Mouse (Mus musculus) mouse trophoblast stem cell (cell line): ENCODE measurements around the gene Cdk17.

Experiments
- in situ Hi-C, 2 experiments: fragments of 300-500 bp; cut with MseI, MboI; formaldehyde crosslinking; loops; 2 replicates in 1 of 2; 3 replicates in 1 of 2; pipeline ENCODE4 v1.15.1; 2025

The Cdk17 gene

GRCm38 (mm10) chr10:93228401-93229007 lies 67.8 kb downstream of the Cdk17 start:
- in situ Hi-C loops, result no loop called here

DNA sequence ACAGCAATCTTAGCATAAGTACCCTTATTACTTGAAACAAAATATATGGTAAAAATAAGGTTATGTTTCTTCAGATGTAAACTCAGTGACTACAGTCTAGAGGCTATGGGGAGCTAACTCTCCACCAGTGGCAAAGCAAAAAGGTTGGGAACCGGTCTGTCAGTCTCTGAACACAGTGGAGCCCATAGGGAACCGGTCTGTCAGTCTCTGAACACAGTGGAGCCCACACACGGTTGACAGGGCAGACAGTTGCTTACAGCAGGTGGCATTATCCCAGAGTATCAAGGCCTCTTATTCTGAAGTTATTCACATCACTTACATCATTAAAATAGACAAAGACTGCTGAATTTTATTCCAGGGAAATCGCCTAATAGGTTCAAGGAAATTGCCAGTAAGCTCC lies 70.8 kb downstream of the Cdk17 start:
- in situ Hi-C loops, result no loop called here

- in situ Hi-C loops, result no loop called here
Measured at GRCm38 (mm10) chr10:93231893-93232292, 71.2 kb downstream of the Cdk17 start.

- in situ Hi-C loops, result no loop called here
Measured at GRCm38 (mm10) chr10:93233665-93234194, 73.1 kb downstream of the Cdk17 start.

- in situ Hi-C loops, result no loop called here
Measured at GRCm38 (mm10) chr10:93234692-93235091, 74.0 kb downstream of the Cdk17 start.

GRCm38 (mm10) chr10:93239201-93239806 lies 78.6 kb downstream of the Cdk17 start:
- in situ Hi-C loops, result no loop called here

DNA sequence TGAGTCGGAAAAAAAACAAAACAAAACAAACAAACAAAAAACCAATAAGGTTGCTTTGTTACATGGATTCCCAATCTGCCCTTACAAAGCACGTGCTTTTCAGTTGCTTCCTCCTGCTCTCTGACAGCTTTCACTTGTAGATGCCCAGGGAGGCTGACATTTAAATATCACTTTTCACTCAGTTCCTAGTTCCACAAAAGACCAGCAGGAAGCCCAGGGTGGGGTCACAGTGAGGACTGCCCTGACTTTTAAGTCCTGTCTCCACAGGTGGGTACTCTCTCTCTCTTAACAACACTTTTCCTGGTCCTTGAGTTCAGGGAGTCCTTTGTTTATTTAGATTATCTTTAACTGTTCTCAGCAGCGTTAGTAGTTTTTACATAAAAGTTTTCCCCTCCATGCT lies 81.5 kb downstream of the Cdk17 start:
- in situ Hi-C loops, result no loop called here

DNA sequence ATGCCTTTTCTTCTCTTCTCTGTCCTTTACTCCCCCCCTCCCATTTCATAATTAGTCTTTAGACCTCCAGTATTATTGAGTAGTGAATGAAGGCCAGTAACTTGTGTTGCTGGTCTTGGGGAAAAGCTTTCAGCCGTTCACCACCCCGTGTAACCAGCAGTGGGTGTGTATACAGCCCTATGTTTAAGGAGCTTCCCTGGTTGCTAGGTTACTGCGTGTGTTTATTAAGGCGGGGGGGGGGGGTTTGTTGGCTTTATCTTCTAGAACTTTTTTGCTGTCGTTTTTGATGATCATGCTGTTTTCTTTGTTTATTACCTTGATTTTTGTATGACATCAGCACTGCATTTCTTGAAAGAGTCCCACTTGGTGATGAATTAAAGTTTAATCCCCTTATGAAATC lies 82.2 kb downstream of the Cdk17 start:
- in situ Hi-C loops, result no loop called here

DNA sequence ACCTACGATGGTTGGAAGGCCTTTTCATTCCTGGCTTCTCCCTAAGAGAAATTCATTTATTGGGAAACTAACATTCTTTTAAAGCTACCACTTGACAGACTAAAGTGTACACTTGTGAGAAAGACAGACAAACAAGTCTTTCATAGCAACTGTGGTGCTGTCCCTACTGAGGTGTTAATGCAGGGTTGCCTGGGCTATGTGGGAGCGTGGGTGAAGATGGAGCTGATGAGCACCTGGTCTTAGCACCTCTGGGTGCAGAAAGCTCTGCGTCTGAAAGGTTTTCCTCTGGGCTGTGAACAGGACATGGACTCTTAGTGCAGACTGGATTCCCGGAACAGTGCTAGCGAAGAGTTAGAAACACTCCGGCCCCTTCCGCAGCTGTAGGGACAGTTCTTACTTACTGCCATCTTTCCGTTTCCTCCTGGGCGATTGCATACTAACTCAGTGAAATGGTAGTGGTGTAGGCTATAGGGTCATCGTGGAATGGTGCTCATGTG lies 83.6 kb downstream of the Cdk17 start:
- in situ Hi-C loops, result no loop called here

DNA sequence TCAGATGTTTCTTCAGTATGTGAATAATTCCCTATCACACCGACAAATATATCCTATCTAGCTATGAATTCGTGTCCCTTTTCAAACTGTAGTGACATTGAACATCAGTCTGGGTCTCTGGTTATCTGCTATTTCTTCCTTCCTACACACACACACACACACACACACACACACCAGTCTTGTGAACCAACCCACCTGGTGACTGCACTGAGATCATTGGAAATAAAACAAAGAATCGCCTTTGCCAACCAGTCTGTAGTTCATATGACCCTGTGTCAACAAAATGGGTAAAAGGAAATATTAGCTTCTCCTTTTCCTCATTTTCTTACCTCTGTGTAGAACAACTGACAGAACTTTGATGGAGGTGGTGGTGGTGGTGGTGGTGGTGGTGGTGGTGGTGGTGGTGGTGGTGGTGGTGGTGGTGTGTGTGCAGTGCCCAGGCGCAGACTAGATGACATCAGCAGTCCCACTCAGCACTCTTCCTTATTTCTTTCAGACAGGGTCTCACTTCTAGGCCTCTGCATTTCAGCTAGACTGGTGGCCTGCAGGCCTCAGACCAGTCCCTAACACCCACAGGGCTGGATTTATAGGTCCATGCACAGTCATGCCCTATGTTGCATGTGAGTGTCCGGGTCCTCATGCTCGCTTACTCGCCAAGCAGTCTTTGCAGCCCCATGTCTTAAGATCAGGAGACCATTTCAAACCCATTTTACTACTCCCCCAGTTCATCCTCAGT lies 85.7 kb downstream of the Cdk17 start:
- in situ Hi-C loops, result no loop called here

GRCm38 (mm10) chr10:93247422-93247821 lies 86.7 kb downstream of the Cdk17 start:
- in situ Hi-C loops, result no loop called here

GRCm38 (mm10) chr10:93247902-93248301 lies 87.2 kb downstream of the Cdk17 start:
- in situ Hi-C loops, result no loop called here

- in situ Hi-C loops, result no loop called here
Measured at GRCm38 (mm10) chr10:93248416-93248815, 87.7 kb downstream of the Cdk17 start.

GRCm38 (mm10) chr10:93249901-93250300 lies 89.2 kb downstream of the Cdk17 start:
- in situ Hi-C loops, result no loop called here

GRCm38 (mm10) chr10:93250436-93251317 lies 90.0 kb downstream of the Cdk17 start:
- in situ Hi-C loops, result no loop called here

DNA sequence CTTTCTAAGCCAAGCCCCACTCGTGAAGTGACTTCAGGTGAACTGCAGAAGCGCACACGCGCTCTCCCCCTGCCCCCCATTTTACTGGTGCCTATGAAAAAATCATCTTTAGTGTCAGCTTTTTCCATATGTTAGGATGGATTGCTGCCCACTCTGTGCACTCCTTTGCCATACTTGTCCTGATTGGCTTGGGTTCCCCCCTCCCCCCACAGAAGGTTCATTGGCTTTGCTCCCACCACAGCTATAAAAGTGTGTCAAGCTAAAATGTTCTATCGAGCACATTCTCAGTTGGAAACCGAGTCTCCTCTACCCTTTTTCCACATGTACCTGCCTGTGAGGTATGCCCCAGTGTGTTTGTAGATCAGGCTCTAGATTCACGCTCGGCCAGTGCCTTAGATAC lies 90.8 kb downstream of the Cdk17 start:
- in situ Hi-C loops, result no loop called here

DNA sequence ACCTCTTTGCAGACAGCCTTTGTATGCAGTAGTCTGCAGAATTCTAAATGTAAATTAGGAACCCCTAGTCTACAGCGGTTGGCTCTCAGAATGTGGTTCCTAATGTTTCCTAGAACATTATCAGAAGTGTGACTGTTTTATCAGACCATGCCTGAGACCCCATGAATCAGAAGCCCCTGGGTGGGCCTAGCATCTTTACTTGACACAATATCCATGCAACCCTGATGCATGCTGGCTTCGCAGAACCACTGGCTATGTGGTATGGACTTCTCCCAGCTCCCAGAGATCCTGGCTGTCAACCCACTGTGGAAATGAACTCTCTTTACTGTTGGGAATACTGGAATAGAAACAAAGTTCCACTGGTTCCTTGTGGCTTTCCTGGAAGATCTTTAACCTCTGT lies 92.0 kb downstream of the Cdk17 start:
- in situ Hi-C loops, result no loop called here

- in situ Hi-C loops, result no loop called here
Measured at GRCm38 (mm10) chr10:93253156-93253555, 92.5 kb downstream of the Cdk17 start.

DNA sequence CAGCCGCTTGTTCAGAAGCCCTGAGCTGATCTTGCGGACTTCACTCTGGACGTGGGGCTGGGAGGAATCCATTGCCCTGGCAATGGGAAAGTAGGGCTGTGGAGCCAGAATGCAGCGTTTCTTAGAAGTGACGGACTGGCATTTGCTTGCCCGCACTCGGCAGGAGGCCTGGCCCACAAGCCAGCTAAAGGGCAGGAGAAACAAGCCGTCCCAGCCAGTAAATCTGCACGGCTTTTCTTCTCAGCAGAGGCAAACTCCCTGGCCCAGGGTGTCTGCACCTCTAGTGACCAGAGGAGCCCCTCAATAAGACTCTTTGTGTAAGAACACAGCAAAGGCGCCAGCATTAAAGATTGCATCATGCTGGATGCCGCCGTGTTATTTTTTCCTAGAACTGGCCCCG lies 94.6 kb downstream of the Cdk17 start:
- in situ Hi-C loops, result no loop called here

- in situ Hi-C loops, result no loop called here
Measured at GRCm38 (mm10) chr10:93259826-93260225, 99.2 kb downstream of the Cdk17 start.

DNA sequence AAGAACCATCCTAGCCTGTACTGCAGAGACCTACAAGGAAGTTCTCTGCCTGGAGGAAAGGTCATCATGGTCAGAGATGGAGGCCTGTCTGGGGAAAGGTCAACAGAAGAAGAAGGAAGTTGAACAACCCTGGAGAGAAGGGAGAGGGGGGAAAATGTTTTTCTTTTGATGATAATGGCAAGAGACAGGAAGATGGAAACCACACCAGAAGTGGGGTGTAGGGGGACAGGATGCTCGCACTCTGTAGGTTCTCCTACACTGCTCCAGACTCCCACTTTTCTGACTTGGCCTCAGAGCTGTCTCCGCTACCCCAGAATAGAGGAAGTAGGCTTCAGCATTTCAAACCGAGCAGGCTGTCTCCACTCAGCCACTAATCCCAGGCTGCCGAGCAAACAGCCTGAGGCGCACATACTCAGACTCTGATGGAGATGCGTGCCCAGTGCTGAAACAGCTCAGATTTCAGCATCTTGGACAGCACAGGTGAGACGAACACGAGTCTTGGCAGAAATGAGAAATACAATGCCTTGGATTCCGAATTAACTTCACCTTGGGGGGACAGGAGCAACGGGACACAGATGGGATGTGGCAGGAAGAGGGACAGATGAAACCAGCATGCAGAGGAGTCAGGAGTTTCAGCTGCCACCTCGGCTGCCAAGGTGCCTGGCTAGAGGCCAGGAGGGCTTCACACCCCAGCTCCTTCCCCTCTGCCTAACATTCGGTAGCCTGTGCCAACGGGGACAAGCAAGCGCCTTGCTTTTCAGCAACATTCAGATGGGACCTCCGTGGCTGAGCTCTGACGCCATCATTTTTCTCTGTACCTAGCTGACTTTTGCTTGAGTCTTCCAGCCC lies 100.7 kb downstream of the Cdk17 start:
- in situ Hi-C loops, result no loop called here
